Mouse (Mus musculus) bone marrow, adult 2 months (tissue): Measurements from ENCODE around the gene Zfp507.

Source experiments
- CTCF ChIP-seq: fragments of 200-500 bp; IDR thresholded peaks from 2 replicates; pipeline ENCODE4 v1.5.1; 2011; ENCODE audit warnings: low read length, control low read depth; ENCODE audit not compliant: control insufficient read depth, insufficient read depth
- POLR2A ChIP-seq: fragments of 200-500 bp; IDR thresholded peaks from 2 replicates; pipeline ENCODE4 v1.6.1; 2011; ENCODE audit warnings: low read depth, mild to moderate bottlenecking, control low read depth, low read length, borderline replicate concordance; ENCODE audit not compliant: control insufficient read depth

- TF ChIP-seq CTCF = no peak
- TF ChIP-seq POLR2A = no peak
Observed at GRCm38 (mm10) chr7:35744771-35745170, 58.0 kb downstream of the Zfp507 start.
